Mouse (Mus musculus) lung, embryonic 14.5 days (tissue): ENCODE measurements around the gene Trpv4. TPM values are rescaled to one million over a fixed set of nuclear protein-coding genes. Genes with fewer than 3 reads are reported as not detected.
A peak's percentile ranks its signal among the peaks of the same experiment; 100 is the strongest.

Experiments used
- ATAC-seq: fragments of 200-750 bp; cut with Nextera tagmentation; 2 replicates; pipeline ENCODE4 v1.8.0; 2017; ENCODE audit warnings: mild to moderate bottlenecking, moderate TSS enrichment, moderate library complexity; ENCODE audit not compliant: insufficient read depth
- DNase-seq: peaks from one replicate; pipeline ENCODE4 v3.0.0-alpha.2; 2015
- H3K27ac ChIP-seq: fragments of 300-500 bp; sonication (generic); 2 replicates; pipeline ENCODE4 v1.5.1; 2014; ENCODE audit warnings: low read depth, mild to moderate bottlenecking, moderate library complexity
- H3K27me3 ChIP-seq: fragments of 300-500 bp; sonication (generic); 2 replicates; pipeline ENCODE4 v1.6.1; 2014; ENCODE audit warnings: low read length, control low read depth; ENCODE audit not compliant: insufficient read depth
- H3K36me3 ChIP-seq: fragments of 300-500 bp; sonication (generic); 2 replicates; pipeline ENCODE4 v1.6.1; 2014; ENCODE audit warnings: control low read depth; ENCODE audit not compliant: insufficient read depth
- H3K4me1 ChIP-seq: fragments of 300-500 bp; sonication (generic); 2 replicates; pipeline ENCODE4 v1.6.1; 2014; ENCODE audit warnings: antibody characterized with exemption, control low read depth; ENCODE audit not compliant: insufficient read depth
- H3K4me2 ChIP-seq: fragments of 300-500 bp; sonication (generic); 2 replicates; pipeline ENCODE4 v1.6.1; 2014; ENCODE audit warnings: mild to moderate bottlenecking
- H3K4me3 ChIP-seq: fragments of 300-500 bp; sonication (generic); 2 replicates; pipeline ENCODE4 v1.5.1; 2014; ENCODE audit warnings: low read depth, low read length
- H3K9ac ChIP-seq: fragments of 300-500 bp; sonication (generic); 2 replicates; pipeline ENCODE4 v1.6.1; 2014
- H3K9me3 ChIP-seq: fragments of 300-500 bp; sonication (generic); 2 replicates; pipeline ENCODE4 v1.6.1; 2016; ENCODE audit warnings: low read depth, low read length, control low read depth
- CTCF ChIP-seq: IDR thresholded peaks from 2 replicates; pipeline ENCODE4 v1.5.1; 2016; ENCODE audit warnings: antibody characterized with exemption, low read depth
- WGBS: fragments of 180-500 bp; shearing (Covaris S2); extraction: QIAGEN DNeasy Blood & Tissue Kit; methylation state at CpG from one replicate; pipeline ENCODE4 v1.1.7; 2014; 5-methylcytosine and 5-hydroxymethylcytosine counted together
- polyA plus RNA-seq: library from polyadenylated mRNA; unstranded; fragments of >200 nt; fragmentation: Nextera tagmentation; extraction: Ambion mirVana; gene quantifications from 2 replicates; pipeline ENCODE4 v1.2.1, GENCODE M21; 2014

The Trpv4 gene
- polyA plus RNA-seq, 1 experiment from 2014 or later = 1.0 TPM

DNA sequence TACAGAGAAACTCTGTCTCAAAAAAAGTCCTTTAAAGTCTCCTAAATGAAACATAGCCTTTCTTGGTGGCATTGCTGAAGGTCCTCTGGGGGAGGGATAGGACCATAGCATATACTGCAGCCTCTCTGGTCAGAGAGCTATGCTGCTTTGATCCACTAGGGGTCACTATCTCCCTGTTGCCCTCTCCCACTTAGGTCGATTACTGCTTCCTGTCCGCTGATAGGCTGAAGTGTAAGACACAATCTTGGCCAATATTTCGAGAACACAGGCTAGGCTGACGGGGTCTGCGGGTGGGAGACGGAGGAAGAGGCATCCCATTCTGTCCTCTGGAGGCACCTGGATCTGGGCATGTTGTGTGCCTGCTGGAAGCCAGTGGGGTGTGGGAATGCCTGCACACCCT, 37.9 kb downstream of the Trpv4 start:
- no peak overlapping the region for H3K27ac ChIP-seq
- 35% methylated on average over 6 of the region's 6 CpGs for WGBS
- H3K4me2 ChIP-seq = no peak overlapping the region
- H3K27me3 ChIP-seq = no peaks in the 10 kb centered on the region
- no peaks in the 10 kb centered on the region for H3K4me1 ChIP-seq
- peak; percentile 52 for DNase-seq
- no peaks in the 10 kb centered on the region for H3K36me3 ChIP-seq
- no peak overlapping the region for H3K4me3 ChIP-seq
- no peak overlapping the region for H3K9ac ChIP-seq
- peak; percentile 69 for TF ChIP-seq CTCF
- H3K9me3 ChIP-seq = no peaks in the 10 kb centered on the region
- ATAC-seq = no peak

- Histone ChIP-seq H3K27ac (no peak overlapping the region), H3K4me3 (no peak overlapping the region), H3K27me3 (no peaks in the 10 kb centered on the region), H3K4me1 (no peaks in the 10 kb centered on the region), H3K4me2 (no peak overlapping the region), H3K36me3 (no peaks in the 10 kb centered on the region), H3K9ac (no peak overlapping the region), H3K9me3 (no peaks in the 10 kb centered on the region)
- 22% methylated on average over 8 of the region's 8 CpGs for WGBS
- peak; percentile 94 for DNase-seq
- ATAC-seq = no peak
- peak; percentile 94 for TF ChIP-seq CTCF
Observed at GRCm38 (mm10) chr5:114618851-114619250, 39.4 kb downstream of the Trpv4 start.

DNA sequence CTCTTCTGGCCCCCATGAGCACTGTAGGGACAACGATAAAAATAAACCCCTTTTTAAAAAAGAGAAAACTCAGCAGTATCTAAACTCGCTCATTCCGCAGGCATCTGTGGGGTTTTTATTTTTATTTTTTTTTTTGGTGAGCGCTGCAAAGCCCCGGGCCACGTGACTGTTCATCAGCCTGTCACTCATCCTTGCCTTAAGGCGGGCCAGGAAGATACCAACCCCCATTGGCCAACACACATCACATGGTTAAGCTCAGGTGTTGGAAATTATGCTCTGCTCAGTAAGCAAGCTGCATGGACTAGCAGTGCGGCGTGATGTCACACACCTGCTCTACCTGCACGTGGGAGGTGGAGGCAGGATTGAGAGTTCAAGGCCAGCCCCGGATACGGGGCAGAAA, 40.4 kb downstream of the Trpv4 start:
- Histone ChIP-seq H3K4me1 (no peaks in the 10 kb centered on the region), H3K9me3 (no peaks in the 10 kb centered on the region), H3K4me2 (no peak overlapping the region), H3K36me3 (no peaks in the 10 kb centered on the region), H3K9ac (no peak overlapping the region), H3K27ac (no peak overlapping the region), H3K27me3 (no peaks in the 10 kb centered on the region), H3K4me3 (no peak overlapping the region)
- ATAC-seq (no peak), DNase-seq (no peak)
- WGBS = 72% methylated on average over 12 of the region's 12 CpGs
- TF ChIP-seq CTCF = no peak

- Histone ChIP-seq H3K4me2 (no peak overlapping the region), H3K27ac (no peak overlapping the region), H3K9me3 (no peaks in the 10 kb centered on the region), H3K36me3 (0 out of 2 replicates have a peak, but pooled peaks cover 5% of the 10 kb centered on the region), H3K27me3 (no peaks in the 10 kb centered on the region), H3K4me1 (no peaks in the 10 kb centered on the region), H3K9ac (no peak overlapping the region), H3K4me3 (no peak overlapping the region)
- DNase-seq = no peak
- TF ChIP-seq CTCF = no peak
- no peak for ATAC-seq
- WGBS = 78% methylated on average over 11 of the region's 11 CpGs
Observed at GRCm38 (mm10) chr5:114616336-114617061, 41.7 kb downstream of the Trpv4 start.

DNA sequence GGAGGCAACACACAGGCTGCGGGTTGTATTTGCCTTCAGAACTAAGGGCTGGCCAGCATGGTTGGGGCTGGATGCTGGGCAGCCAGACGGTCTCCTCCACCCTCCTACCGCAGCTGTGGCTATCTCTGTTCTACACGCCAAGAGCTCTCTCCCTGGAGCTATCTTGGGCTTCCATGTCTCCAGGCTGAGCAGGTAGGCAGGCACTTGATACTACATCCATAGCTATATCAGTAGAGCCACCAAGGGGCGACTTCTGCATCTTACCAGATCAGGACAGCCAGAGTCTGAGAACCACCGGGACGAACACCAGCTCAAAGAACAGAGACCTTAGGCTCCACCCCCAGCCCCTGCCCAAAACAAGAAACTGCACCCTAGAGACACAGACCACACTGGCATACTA, 43.4 kb downstream of the Trpv4 start:
- Histone ChIP-seq H3K27me3 (no peaks in the 10 kb centered on the region), H3K4me2 (no peak overlapping the region), H3K9ac (no peak overlapping the region), H3K27ac (no peak overlapping the region), H3K36me3 (0 out of 2 replicates have a peak, but pooled peaks cover 5% of the 10 kb centered on the region), H3K9me3 (no peaks in the 10 kb centered on the region), H3K4me3 (no peak overlapping the region), H3K4me1 (no peaks in the 10 kb centered on the region)
- 60% methylated on average over 7 of the region's 7 CpGs for WGBS
- no peak for ATAC-seq
- TF ChIP-seq CTCF = no peak
- no peak for DNase-seq

GRCm38 (mm10) chr5:114611968-114612608, 46.1 kb downstream of the Trpv4 start:
- Histone ChIP-seq H3K4me1 (peaks cover 11% of the 10 kb centered on the region; the same call in 1 of the 2 replicates), H3K9me3 (no peaks in the 10 kb centered on the region), H3K27me3 (no peaks in the 10 kb centered on the region), H3K36me3 (0 out of 2 replicates have a peak, but pooled peaks cover 5% of the 10 kb centered on the region), H3K4me2 (no peak overlapping the region), H3K27ac (no peak overlapping the region), H3K9ac (no peak overlapping the region), H3K4me3 (no peak overlapping the region)
- no peak for ATAC-seq
- DNase-seq = peak; percentile 56
- peak; percentile 68 for TF ChIP-seq CTCF
- whole genome bisulfite sequencing = 58% methylated on average over 23 of the region's 25 CpGs

GRCm38 (mm10) chr5:114611256-114611655, 47.0 kb downstream of the Trpv4 start:
- H3K4me2 ChIP-seq = no peak overlapping the region
- no peaks in the 10 kb centered on the region for H3K27me3 ChIP-seq
- ATAC-seq (no peak), DNase-seq (no peak)
- H3K36me3 ChIP-seq = 0 out of 2 replicates have a peak, but pooled peaks cover 5% of the 10 kb centered on the region
- H3K4me3 ChIP-seq = no peak overlapping the region
- no peak for TF ChIP-seq CTCF
- H3K27ac ChIP-seq = no peak overlapping the region
- H3K4me1 ChIP-seq = peaks cover 11% of the 10 kb centered on the region; the same call in 1 of the 2 replicates
- H3K9ac ChIP-seq = no peak overlapping the region
- 84% methylated on average over 10 of the region's 10 CpGs for WGBS
- H3K9me3 ChIP-seq = no peaks in the 10 kb centered on the region
